Mouse (Mus musculus) spleen, postnatal 4 days (tissue): Measurements from ENCODE around the gene Ccdc91.

Experiments used
- DNase-seq, 2 experiments: peaks; one replicate each; pipeline ENCODE4 v3.0.0; 2022; ENCODE audit warnings: low spot score in 2 of 2

Ccdc91 gene

GRCm38 (mm10) chr6:147475727-147476613 is at the start of gene Ccdc91:
Ccdc91 (plus strand) TSS chr6:147475828.
- peak; percentile 84 to 92 for DNase-seq

- no peak for DNase-seq
Measured at GRCm38 (mm10) chr6:147426927-147427487, 48.6 kb upstream of the Ccdc91 start.

- no peak for DNase-seq
Measured at GRCm38 (mm10) chr6:147455775-147456174, 19.9 kb upstream of the Ccdc91 start.

- no peak for DNase-seq
Measured at GRCm38 (mm10) chr6:147458637-147459301, 16.9 kb upstream of the Ccdc91 start.

- no peak for DNase-seq
Measured at GRCm38 (mm10) chr6:147470016-147470415, 5.6 kb upstream of the Ccdc91 start.

- DNase-seq: no peak
Measured at GRCm38 (mm10) chr6:147481141-147481540, 5.5 kb downstream of the Ccdc91 start.

- DNase-seq: no peak
Measured at GRCm38 (mm10) chr6:147490120-147490519, 14.5 kb downstream of the Ccdc91 start.

GRCm38 (mm10) chr6:147492551-147492950 is 16.9 kb downstream of the Ccdc91 start:
- DNase-seq: no peak

- no peak for DNase-seq
Measured at GRCm38 (mm10) chr6:147501439-147501838, 25.8 kb downstream of the Ccdc91 start.

GRCm38 (mm10) chr6:147506074-147506473 is 30.4 kb downstream of the Ccdc91 start:
- DNase-seq: no peak

GRCm38 (mm10) chr6:147506496-147506895 is 30.9 kb downstream of the Ccdc91 start:
- no peak for DNase-seq

- DNase-seq: no peak
Measured at GRCm38 (mm10) chr6:147507186-147507585, 31.6 kb downstream of the Ccdc91 start.

GRCm38 (mm10) chr6:147510516-147510915 is 34.9 kb downstream of the Ccdc91 start:
- DNase-seq: no peak

- DNase-seq: no peak
Measured at GRCm38 (mm10) chr6:147517909-147518308, 42.3 kb downstream of the Ccdc91 start.

- no peak for DNase-seq
Measured at GRCm38 (mm10) chr6:147525236-147525635, 49.6 kb downstream of the Ccdc91 start.

- DNase-seq: no peak
Measured at GRCm38 (mm10) chr6:147534971-147535370, 59.3 kb downstream of the Ccdc91 start.

- DNase-seq: no peak
Measured at GRCm38 (mm10) chr6:147538236-147538635, 62.6 kb downstream of the Ccdc91 start.

GRCm38 (mm10) chr6:147539056-147539600 is 63.5 kb downstream of the Ccdc91 start:
- DNase-seq: no peak

GRCm38 (mm10) chr6:147540942-147541341 is 65.3 kb downstream of the Ccdc91 start:
- no peak for DNase-seq

GRCm38 (mm10) chr6:147555591-147555990 is 80.0 kb downstream of the Ccdc91 start:
- no peak for DNase-seq

GRCm38 (mm10) chr6:147559316-147559715 is 83.7 kb downstream of the Ccdc91 start:
- no peak for DNase-seq

- DNase-seq: no peak
Measured at GRCm38 (mm10) chr6:147560436-147560835, 84.8 kb downstream of the Ccdc91 start.
